Mouse (Mus musculus) bone marrow macrophage, adult 2 months (primary cell): ENCODE measurements at regions not wholly inside any gene's neighbourhood (a gene's known extent, or its start where the extent isn't known, plus 50 kb on each side); places are given as distances from the start of the nearest gene placed in this dataset.

ENCODE experiments used
- H3K27ac ChIP-seq: 2 replicates; pipeline ENCODE4 v1.5.1; 2012; ENCODE audit warnings: low read depth, low read length; ENCODE audit not compliant: insufficient read depth
- H3K4me1 ChIP-seq: 2 replicates; pipeline ENCODE4 v1.6.1; 2012; ENCODE audit warnings: low read length; ENCODE audit not compliant: control insufficient read depth, insufficient read depth
- H3K4me3 ChIP-seq: 2 replicates; pipeline ENCODE4 v1.5.1; 2012; ENCODE audit warnings: mild to moderate bottlenecking, low read length, moderate library complexity; ENCODE audit not compliant: insufficient read depth
- CTCF ChIP-seq: IDR thresholded peaks from 2 replicates; pipeline ENCODE4 v1.5.1; 2012; ENCODE audit warnings: low read depth, mild to moderate bottlenecking, low read length, moderate library complexity
- POLR2A ChIP-seq: IDR thresholded peaks from 2 replicates; pipeline ENCODE4 v1.6.1; 2012; ENCODE audit warnings: mild to moderate bottlenecking, low read depth, low read length, borderline replicate concordance

DNA sequence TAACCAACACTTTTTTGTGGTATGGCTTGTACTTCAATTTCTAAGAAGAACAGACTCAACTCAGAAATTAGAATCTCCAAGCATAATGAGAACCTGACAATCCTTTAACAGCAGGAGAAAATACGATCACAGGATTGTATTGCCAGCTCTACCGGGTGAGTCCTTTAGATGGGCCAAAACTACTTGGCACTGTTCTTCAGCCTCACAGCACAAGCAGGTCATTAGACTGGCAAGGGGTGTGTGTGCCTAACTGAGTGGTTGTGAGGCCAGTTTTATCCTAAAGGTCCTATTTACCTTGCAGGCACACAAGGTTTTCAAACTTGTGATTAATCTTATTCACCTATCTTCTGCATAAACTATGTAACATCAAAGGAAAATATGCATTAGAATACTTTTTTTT lies 760.5 kb downstream of the Defb40 start:
- H3K4me1 ChIP-seq, result no peaks in the 10 kb centered on the region
- TF ChIP-seq POLR2A, result no peak
- no peak for TF ChIP-seq CTCF
- H3K4me3 ChIP-seq, result no peak overlapping the region
- no peak overlapping the region for H3K27ac ChIP-seq

DNA sequence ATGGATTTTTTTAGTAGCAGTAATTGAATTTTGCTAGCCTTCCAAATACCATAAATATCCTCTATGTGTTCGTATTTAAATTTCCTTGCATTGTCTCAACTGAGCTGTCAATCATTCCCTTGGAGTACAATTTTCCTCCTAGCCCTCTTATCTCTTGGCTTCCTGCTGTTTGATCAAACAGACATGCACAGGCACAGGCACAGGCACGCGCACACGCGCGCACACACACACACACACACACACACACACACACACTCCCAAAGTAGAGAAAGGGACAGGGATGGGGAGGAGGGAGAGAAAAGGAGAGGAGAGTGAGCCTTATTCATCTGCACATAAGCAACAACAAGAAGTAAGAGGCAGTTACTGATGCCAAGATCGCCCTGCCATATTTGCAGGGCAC lies 760.9 kb downstream of the Defb40 start:
- H3K27ac ChIP-seq, result no peak overlapping the region
- no peaks in the 10 kb centered on the region for H3K4me1 ChIP-seq
- no peak overlapping the region for H3K4me3 ChIP-seq
- TF ChIP-seq POLR2A (no peak), CTCF (no peak)

DNA sequence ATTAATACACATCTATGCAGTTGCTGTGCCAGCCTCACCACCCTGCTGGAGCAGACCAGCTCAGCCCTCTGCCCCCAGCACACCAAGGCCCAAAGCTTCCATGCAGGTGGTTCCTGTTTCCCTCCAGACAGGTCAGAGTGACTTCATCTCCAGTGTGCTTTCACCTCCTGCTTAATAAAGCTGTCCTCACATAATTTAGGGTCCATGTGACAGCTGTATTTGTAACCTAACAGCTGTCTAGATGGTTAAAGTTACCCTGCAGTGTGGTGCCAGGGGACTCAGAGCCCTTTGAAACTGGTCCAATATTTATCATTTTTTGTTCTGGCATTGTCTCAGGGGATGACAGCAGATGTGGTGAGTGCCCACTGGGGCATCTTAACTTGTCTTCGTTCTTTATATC lies 761.5 kb downstream of the Defb40 start:
- Histone ChIP-seq H3K4me1 (no peaks in the 10 kb centered on the region), H3K27ac (no peak overlapping the region)
- TF ChIP-seq POLR2A (no peak), CTCF (no peak)

DNA sequence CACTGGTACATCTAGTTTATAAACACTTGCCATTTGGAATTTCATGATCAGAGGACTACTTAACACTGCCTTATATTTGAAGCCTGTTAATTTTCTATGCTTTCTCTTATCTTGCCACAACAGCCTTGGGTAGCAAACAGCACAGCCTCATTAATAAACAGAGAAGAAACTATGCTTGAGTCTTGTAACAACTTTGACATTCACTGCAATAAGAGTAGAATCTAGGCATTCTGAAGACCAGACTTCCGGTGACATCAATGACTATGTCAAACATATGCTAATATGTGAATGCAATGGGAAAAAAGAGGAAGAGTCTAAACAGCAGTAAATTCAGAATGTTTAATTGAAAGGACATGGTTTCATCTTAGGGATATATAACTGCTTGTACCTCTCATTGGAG lies 768.0 kb downstream of the Defb40 start:
- H3K27ac ChIP-seq, result no peak overlapping the region
- no peak overlapping the region for H3K4me3 ChIP-seq
- TF ChIP-seq POLR2A (no peak), CTCF (no peak)
- no peaks in the 10 kb centered on the region for H3K4me1 ChIP-seq

More for the DNA sequence above, 761.5 kb downstream of the Defb40 start:
- no peak overlapping the region for H3K4me3 ChIP-seq

DNA sequence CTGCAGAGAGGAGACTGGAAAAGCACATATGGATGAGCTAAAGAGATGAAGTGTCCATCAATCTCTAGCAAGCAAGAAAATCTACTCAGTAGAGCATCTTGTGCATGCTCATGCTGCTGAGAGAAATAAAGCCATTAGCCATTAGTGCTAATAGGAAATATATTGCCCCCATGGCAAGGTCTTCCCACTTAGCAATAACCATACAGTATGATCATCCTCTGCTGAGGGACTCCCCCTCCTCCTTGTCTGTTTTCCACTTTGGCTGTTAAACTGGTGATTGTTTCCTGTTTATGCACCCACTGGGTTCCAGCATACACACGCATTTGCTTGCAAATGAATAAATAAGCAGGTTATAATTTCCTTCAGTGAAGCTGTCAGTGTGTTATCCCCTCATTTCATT lies 769.4 kb downstream of the Defb40 start:
- H3K27ac ChIP-seq, result no peak overlapping the region
- no peaks in the 10 kb centered on the region for H3K4me1 ChIP-seq
- no peak for TF ChIP-seq POLR2A
- TF ChIP-seq CTCF, result no peak
- no peak overlapping the region for H3K4me3 ChIP-seq

DNA sequence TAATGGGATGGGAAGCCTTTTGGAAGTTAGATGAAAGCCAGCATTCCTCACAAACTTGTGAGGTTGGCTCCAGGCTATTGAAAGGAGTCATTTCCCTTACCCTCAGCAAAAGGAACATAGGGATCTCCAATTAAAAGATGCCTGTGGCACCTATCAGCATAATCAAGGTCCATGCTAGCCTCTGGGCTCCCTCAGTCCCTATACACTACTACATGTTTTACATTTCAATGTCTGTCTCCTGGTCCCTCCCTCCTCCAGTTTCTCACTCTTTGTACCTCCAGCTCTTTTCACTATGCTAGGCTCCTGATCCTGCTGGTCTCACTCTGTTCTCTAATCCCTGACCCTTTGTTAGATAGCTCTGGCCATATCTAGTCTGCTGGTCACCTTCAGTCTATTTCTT lies 790.6 kb downstream of the Defb40 start:
- Histone ChIP-seq H3K27ac (no peak overlapping the region), H3K4me1 (no peaks in the 10 kb centered on the region), H3K4me3 (no peak overlapping the region)
- TF ChIP-seq CTCF (no peak), POLR2A (no peak)

DNA sequence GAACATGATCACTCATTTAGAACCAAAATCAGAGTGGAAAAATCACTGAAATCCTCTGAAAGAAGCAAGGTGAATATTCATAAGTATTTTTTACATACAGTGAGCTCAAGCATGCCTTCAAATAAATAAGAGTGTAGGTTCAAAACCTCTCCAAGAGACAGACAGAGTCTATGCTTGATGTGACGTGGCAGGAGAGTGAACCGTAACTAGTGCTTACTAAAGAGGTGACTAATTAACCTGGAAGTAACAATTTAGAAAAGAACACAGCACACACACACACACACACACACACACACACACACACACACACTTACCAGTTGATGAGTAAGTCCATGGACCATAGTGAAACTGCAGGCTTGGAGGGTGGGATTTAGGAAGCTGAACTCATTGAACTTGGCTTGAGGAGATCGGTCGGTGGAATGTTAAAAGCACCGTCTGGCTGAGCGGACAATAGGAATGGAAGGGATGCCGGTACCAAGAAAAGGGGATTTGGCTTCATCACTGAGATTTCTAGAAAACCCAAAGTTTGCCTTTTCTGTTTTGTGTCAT lies 802.4 kb downstream of the Defb40 start:
- no peak for TF ChIP-seq POLR2A
- no peak for TF ChIP-seq CTCF
- no peak overlapping the region for H3K4me3 ChIP-seq
- no peak overlapping the region for H3K27ac ChIP-seq
- H3K4me1 ChIP-seq, result no peaks in the 10 kb centered on the region

DNA sequence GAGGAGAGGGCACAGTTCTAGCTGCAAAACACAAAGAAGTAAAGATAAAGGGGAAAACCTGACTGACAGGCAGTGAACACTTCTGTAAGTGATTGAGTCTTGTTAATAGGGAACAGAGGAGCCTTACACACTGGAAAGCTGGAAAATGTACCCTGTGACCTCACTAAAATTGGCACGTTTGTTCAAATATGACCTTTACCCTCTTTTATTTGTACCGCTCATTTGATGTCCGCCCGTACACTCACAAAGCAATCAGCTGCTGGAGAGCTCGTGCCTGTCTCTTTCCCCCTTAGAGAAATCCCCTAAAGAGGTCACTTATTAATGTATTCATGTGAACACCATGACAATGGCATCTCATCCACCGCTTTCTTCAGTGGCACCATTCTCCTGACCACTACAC lies 819.4 kb downstream of the Defb40 start:
- Histone ChIP-seq H3K4me3 (no peak overlapping the region), H3K27ac (no peak overlapping the region), H3K4me1 (no peaks in the 10 kb centered on the region)
- TF ChIP-seq POLR2A (no peak), CTCF (no peak)

DNA sequence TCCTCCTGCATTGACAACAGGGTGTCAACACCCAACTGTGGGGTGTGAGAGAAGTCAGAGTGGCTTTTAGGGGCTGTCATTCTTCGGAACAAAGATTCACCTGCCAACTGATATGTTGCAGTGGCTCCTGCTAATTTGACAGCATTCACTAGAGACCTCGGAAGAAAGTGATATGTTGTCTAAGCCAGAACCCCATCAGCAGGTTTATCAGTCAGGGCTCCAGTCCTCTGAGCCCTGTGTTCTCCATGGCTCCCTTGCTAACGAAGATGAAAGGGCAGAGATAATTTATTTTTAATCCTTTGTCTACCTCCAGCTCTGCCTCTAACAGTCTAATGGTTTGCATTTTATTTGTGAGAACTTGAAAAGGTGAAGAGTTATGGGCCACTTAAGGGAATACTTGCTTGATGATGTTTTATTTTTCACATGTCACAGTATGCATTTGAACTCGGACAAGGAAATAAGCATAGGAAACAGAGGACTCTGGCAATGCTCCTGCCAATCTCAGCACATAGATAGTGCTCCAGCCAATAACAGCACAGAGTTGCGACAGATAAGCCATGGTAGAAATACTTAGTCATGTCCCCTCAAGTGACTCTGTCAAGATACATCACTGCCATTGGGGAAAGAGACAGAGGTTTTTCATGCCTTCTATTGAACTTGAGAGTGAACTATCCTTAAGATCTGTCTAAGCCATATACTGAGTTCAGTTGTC lies 862.6 kb downstream of the Defb40 start:
- no peak overlapping the region for H3K27ac ChIP-seq
- no peaks in the 10 kb centered on the region for H3K4me1 ChIP-seq
- no peak overlapping the region for H3K4me3 ChIP-seq
- no peak for TF ChIP-seq POLR2A
- no peak for TF ChIP-seq CTCF

DNA sequence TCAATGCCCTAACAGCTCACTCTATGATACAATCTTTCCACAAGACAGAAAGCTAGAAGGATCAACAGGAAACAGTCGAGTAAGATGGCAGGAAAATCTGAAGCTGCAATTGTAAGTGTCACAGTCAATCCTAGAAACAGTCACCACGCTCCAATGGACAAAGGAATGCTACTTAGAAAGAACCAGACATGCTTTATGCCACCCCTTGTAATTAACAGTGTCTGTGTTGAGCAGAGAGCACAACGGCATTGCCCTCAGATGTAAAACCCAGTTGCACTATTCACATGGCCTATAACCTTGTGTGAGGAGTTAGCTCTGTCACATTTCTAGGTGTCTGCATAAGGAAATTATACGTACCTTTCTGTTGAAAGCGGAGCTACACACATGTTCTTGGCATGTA lies 864.8 kb downstream of the Defb40 start:
- TF ChIP-seq POLR2A (no peak), CTCF (no peak)
- Histone ChIP-seq H3K27ac (no peak overlapping the region), H3K4me1 (no peaks in the 10 kb centered on the region), H3K4me3 (no peak overlapping the region)

DNA sequence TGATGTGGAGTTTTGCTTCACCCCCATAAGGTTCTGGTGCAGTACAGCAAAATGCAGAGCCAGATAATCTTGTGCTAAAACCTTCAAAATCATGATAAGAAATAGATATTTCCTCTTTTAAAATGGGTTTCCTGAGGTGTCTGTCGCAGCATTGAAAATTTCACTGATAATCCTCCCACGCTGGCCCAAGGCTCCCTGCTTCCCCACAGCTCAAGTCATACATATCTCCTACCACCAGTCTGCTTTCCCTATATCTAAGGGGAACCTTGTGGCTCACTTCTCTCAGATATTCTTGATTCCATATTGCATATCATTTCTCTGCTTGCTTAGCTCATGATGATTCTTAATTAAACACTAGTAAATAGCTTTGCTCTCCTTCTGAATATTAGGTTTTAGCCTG lies 868.6 kb downstream of the Defb40 start:
- TF ChIP-seq POLR2A (no peak), CTCF (no peak)
- Histone ChIP-seq H3K27ac (no peak overlapping the region), H3K4me3 (no peak overlapping the region), H3K4me1 (no peaks in the 10 kb centered on the region)

DNA sequence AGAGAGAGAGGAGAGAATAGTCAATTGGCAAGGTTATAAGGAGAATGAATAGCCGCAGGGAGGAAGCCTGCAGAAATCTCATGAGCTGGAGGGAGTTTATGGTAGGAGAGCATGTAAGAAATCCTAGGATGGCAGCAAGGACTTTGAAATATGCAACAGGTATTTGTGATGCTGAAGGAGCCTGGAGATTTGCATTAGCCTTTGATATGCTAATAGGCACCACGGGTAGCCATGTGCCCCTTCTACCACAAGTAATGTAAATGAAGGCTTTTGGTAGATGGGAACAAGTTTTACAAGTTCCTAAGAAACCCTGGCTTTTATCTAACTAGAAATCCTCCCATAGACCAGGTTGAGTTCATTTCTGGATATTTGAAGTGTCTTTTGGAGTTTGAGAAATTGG lies 871.2 kb downstream of the Defb40 start:
- Histone ChIP-seq H3K4me1 (no peaks in the 10 kb centered on the region), H3K27ac (no peak overlapping the region), H3K4me3 (no peak overlapping the region)
- TF ChIP-seq CTCF, result no peak
- TF ChIP-seq POLR2A, result no peak
